Mouse (Mus musculus) forebrain, embryonic 10.5 days (tissue): ENCODE measurements around the gene Gm47791. TPM values are rescaled to one million over a fixed set of nuclear protein-coding genes. Genes with fewer than 3 reads are reported as not detected.
A peak's percentile ranks its signal among the peaks of the same experiment; 100 is the strongest.

Source experiments
- DNase-seq: peaks from one replicate; pipeline ENCODE4 v3.0.0-alpha.2; 2017; ENCODE audit warnings: low spot score; ENCODE audit errors: extremely low spot score
- H3K27ac ChIP-seq: fragments of 300-500 bp; sonication (generic); 2 replicates; pipeline ENCODE4 v1.5.1; 2016; ENCODE audit warnings: mild to moderate bottlenecking
- H3K27me3 ChIP-seq: fragments of 300-500 bp; sonication (generic); 2 replicates; pipeline ENCODE4 v1.6.1; 2016; ENCODE audit warnings: mild to moderate bottlenecking; ENCODE audit not compliant: poor library complexity, severe bottlenecking
- H3K36me3 ChIP-seq: fragments of 300-500 bp; sonication (generic); replicated peaks from 2 replicates; pipeline ENCODE4 v1.6.1; 2016; ENCODE audit warnings: mild to moderate bottlenecking, moderate library complexity
- H3K4me1 ChIP-seq: fragments of 300-500 bp; sonication (generic); 2 replicates; pipeline ENCODE4 v1.6.1; 2016
- H3K4me3 ChIP-seq: fragments of 300-500 bp; sonication (generic); 2 replicates; pipeline ENCODE4 v1.5.1; 2016; ENCODE audit warnings: mild to moderate bottlenecking, moderate library complexity
- H3K9me3 ChIP-seq: fragments of 300-500 bp; sonication (generic); 2 replicates; pipeline ENCODE4 v1.6.1; 2016; ENCODE audit warnings: mild to moderate bottlenecking, moderate library complexity
- WGBS: fragments of 180-500 bp; shearing (Covaris S2); methylation state at CpG from one replicate; pipeline ENCODE4 v1.1.7; 2016; 5-methylcytosine and 5-hydroxymethylcytosine counted together
- polyA plus RNA-seq: library from polyadenylated mRNA; unstranded; fragments of >200 nt; fragmentation: Nextera tagmentation; extraction: Ambion mirVana; gene quantifications from 2 replicates; pipeline ENCODE4 v1.2.1, GENCODE M21; 2016

Gm47791 gene
- not detected in 2 replicates for polyA plus RNA-seq

DNA sequence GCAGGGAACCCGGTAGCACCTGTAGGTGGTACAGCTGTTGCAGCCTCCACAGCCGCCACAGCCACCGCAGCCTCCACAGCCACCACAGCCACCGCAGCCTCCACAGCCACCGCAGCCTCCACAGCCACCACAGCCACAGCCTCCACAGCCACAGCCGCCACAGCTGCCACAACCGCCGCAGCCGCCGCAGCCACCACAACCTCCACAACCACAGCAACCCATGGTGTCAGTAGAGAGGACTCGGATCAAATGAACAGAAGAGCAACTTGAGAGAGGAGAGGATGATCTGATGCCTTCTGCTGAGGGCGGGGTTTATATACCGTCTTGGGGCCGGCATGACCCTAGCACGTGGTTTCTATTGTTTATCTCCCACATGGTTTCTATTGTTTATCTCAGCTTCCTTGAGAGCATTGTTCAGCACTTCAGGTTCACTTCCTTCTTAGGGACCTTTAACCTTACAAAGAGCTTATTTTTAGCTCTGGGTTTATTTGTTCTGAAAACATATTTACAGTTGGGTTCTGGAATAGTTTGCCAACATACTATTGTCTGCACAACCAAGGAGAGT lies at the start of gene Gm47791:
TSS of gene Gm47791 (minus strand) at position 222 of the 565 bp plus-strand sequence.
- 91% methylated on average over 14 of the region's 15 CpGs for WGBS
- H3K27ac ChIP-seq = no peak within 1 kb of the TSS

DNA sequence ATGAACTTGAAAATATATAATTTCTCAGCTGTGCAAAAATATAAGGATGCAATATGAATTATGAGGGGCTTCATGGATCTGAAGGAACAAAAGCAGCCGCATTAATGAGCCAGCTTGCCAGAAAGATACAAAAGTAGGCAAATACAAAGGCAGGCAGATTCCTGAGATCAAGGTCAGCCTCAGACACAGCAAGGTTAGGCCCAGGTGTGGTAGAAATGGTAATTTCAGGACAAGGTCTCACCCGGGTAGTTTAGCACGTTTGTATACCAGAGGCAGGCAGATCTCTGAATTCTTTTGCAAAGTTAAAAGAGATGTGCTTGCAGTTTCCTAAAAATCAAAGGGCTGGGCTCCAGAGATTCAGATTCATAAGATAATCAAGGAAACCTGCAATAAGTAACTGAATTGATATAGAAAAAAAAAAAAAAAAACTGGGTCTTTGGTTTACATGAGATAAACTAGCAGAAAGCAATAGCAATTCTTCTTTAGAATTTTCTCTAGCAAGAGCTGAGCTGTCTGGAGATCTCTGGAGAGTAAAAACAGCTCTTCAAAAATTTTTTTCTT lies 49.7 kb upstream of the Gm47791 start:
- H3K27ac ChIP-seq = no peak overlapping the region
- WGBS = 80% methylated on average over 3 of the region's 3 CpGs
- no peaks in the 10 kb centered on the region for H3K9me3 ChIP-seq
- no peaks in the 10 kb centered on the region for H3K36me3 ChIP-seq
- H3K4me1 ChIP-seq = peaks cover 7% of the 10 kb centered on the region
- DNase-seq = no peak
- H3K27me3 ChIP-seq = no peaks in the 10 kb centered on the region
- H3K4me3 ChIP-seq = no peak overlapping the region

More for the DNA sequence above, at the start of gene Gm47791:
- no peak for DNase-seq
- Histone ChIP-seq H3K4me1 (no peaks in the 10 kb centered on the region), H3K36me3 (no peaks in the 10 kb centered on the region; the same call in 1 of the 2 replicates), H3K27me3 (no peaks in the 10 kb centered on the region), H3K4me3 (no peak within 1 kb of the TSS), H3K9me3 (no peaks in the 10 kb centered on the region)

DNA sequence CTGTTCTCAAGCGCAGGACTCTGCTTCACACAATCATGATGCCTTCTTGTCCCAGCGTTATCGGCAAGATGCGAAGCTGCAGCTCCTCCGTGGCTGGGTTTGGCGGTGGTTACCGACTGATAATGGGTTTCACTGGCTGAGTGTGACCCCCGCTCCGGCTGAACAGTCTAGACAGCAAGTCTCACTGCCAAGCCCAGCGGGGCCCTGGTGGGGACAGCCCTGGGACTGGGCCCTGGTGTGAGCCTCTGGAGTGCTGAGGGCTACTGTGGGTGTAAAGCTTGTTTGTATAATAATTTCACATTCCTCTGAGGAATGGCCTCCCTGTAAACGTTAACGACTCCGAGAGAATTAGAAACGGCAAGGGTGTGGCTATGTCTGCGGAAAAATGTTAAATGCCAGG lies 49.1 kb upstream of the Gm47791 start:
- H3K27ac ChIP-seq = peak overlapping the region; percentile 31; the same call in 1 of the 2 replicates
- H3K36me3 ChIP-seq = no peaks in the 10 kb centered on the region
- no peak overlapping the region for H3K4me3 ChIP-seq
- no peak for DNase-seq
- WGBS = 84% methylated on average over 15 of the region's 15 CpGs
- no peaks in the 10 kb centered on the region for H3K9me3 ChIP-seq
- no peaks in the 10 kb centered on the region for H3K27me3 ChIP-seq
- H3K4me1 ChIP-seq = peaks cover 7% of the 10 kb centered on the region

DNA sequence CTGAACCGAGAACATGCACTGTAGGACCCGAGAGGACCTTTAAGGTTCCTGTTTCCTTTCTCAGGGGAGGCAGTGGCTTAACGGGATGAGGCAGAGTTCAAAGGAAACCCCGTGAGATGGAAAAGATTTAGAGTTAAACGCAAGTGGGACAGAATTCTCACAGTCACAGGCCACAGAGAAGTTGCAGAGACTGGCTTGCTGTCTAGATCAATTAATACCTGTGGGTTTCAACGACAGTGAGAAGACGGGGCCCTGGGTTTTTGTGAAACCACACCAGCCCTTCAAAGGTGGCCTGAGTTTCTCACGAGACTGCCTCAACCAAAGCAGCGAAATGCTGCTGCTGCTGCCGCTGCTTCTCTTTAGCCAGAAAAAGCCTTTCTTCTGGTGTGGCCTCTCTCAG lies 48.3 kb upstream of the Gm47791 start:
- no peak overlapping the region for H3K4me3 ChIP-seq
- no peaks in the 10 kb centered on the region for H3K9me3 ChIP-seq
- 69% methylated on average over 10 of the region's 10 CpGs for WGBS
- no peaks in the 10 kb centered on the region for H3K36me3 ChIP-seq
- no peak for DNase-seq
- H3K4me1 ChIP-seq = peaks cover 7% of the 10 kb centered on the region
- no peak overlapping the region for H3K27ac ChIP-seq
- H3K27me3 ChIP-seq = no peaks in the 10 kb centered on the region

DNA sequence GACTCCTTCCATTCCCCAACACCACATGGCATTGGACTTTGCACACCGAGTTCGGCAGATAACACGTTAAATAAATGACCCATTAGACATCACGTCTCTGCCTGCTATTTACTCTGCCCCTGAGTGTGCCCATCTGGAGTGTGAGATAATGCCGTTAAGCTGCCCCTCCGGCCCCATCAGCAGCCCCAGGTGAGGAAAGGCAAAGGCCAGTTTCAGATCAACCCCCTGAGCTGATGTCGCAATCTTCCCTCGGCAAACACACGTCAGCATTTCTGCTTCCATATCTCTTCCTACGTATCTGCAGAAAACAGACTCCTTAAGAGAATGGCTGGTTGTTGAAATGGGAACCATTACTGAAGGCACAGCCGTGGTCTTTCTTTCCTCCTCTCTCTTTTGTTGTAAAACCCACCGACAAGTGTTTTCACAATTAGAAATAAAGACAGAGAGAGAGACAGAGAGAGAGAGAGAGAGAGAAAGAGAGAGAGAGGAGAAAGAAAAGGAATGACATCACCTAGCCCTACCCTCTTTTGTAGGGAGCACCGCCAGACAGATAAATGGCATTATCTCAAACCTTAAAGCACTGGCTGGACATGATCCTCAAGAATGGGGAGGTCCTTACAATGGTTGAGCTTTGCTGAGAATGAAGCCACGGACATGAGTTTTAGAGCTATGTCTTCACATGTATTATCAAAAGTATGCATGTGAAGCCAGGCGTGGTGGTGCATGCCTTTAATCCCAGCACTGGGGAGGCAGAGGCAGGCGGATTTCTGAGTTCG lies 45.1 kb upstream of the Gm47791 start:
- Histone ChIP-seq H3K36me3 (no peaks in the 10 kb centered on the region), H3K9me3 (no peaks in the 10 kb centered on the region), H3K27me3 (no peaks in the 10 kb centered on the region), H3K4me1 (peaks cover 7% of the 10 kb centered on the region), H3K27ac (peak overlapping the region; percentile 56; the same call in 1 of the 2 replicates), H3K4me3 (no peak overlapping the region)
- no peak for DNase-seq
- 86% methylated on average over 17 of the region's 17 CpGs for WGBS

DNA sequence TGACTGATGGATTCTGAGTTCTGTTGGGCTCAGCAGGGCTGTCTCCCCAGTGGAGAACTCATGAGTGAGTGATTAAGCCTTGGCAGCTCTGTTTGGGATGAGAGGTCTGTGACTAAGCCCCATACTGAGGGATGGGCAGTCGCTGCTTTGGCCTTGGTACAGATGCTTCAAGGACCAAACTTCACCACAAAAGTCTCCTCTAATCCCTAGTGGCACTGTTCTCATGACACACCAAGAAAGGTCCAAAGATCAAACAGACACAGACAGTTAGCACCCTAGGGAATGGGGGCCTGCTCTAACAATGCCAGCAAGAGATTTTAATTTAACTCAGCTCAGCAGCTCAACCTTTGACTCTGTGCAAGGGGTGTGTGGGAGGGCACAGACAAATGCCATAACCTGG lies 40.7 kb upstream of the Gm47791 start:
- Histone ChIP-seq H3K27me3 (no peaks in the 10 kb centered on the region), H3K4me1 (no peaks in the 10 kb centered on the region), H3K9me3 (no peaks in the 10 kb centered on the region), H3K4me3 (no peak overlapping the region), H3K36me3 (no peaks in the 10 kb centered on the region), H3K27ac (no peak overlapping the region)
- WGBS = 70% methylated on average over 1 of the region's 1 CpGs
- no peak for DNase-seq

DNA sequence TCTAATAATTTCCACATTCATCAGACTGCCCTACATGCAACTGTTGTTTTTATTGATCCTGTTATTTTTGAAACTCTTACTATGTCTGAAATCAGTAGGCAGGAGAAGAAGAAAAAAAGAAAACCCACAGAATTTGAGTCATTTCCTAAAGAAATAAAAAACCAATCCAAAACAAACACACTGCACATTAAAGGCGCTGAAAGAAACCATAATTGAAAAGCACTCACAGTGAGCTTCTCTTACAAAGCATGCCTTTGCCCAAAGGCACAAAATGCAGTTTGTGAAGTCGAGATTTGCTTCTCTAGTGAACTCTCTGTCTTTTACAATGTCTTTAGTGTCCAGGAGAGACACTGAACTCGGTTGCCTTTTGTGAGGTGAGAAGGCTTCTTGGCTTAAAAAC lies 37.5 kb upstream of the Gm47791 start:
- Histone ChIP-seq H3K36me3 (no peaks in the 10 kb centered on the region), H3K4me3 (no peak overlapping the region), H3K4me1 (no peaks in the 10 kb centered on the region), H3K9me3 (no peaks in the 10 kb centered on the region), H3K27ac (no peak overlapping the region), H3K27me3 (no peaks in the 10 kb centered on the region)
- DNase-seq = no peak
- WGBS = 75% methylated on average over 3 of the region's 3 CpGs

DNA sequence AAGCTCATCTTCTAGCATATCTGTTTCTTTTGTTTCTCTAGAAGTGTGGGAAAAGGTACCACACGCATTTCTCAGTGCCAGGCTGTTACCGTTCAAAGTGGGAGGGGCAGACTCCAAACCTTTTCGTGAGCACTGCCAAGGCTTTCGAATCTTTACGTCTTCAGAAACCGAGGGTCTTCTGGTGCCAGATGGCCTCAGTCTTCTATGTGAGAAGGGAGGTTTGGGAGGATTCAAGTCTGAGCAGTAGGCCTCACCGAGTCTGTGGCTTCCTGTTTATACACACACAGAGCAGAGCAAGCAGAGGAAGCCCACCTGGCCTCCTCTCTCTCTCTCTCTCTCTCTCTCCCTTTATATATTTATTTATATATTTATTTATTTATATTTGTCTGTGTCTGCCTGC lies 36.2 kb upstream of the Gm47791 start:
- no peaks in the 10 kb centered on the region for H3K27me3 ChIP-seq
- no peak overlapping the region for H3K4me3 ChIP-seq
- no peak for DNase-seq
- 91% methylated on average over 7 of the region's 7 CpGs for WGBS
- no peaks in the 10 kb centered on the region for H3K9me3 ChIP-seq
- H3K27ac ChIP-seq = no peak overlapping the region
- no peaks in the 10 kb centered on the region for H3K4me1 ChIP-seq
- no peaks in the 10 kb centered on the region for H3K36me3 ChIP-seq

DNA sequence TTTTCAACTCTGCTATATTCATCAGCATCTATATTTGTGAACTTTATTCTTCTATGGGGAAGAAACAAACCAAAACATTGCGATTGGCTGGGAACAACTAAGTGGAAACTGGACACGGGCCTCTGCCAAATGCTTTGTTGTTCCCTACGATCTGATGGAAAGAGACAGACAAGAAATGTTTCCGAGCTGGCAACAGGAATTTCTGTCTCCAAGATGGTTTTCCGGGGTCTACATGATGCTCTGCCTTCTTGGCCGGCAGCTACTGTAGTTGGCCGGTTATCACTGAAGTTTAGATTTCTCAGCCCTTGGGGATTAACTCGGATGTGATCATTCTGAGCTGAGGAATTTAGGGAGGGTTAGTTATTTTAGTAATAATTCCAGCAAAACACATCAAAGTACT lies 35.3 kb upstream of the Gm47791 start:
- H3K27me3 ChIP-seq = no peaks in the 10 kb centered on the region

DNA sequence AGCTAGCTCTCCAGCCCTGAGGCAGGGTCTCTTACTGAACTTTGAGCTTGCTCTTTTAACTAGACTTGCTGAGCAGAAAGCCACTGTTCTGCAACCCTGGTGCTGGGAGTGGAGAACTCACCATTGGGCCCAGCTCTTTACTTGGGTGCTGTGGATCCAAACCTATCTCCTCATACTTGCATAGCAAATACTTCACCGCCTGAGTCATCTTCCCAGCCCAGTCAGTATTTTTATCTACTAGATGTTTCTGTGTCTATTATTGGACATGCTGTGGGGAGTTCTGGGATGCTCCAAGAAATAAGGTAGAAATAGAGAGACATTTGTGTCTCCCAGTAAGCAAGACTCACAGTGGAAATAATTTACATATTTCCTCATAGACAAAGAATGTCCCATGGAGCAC lies 33.0 kb upstream of the Gm47791 start:
- Histone ChIP-seq H3K36me3 (no peaks in the 10 kb centered on the region), H3K27ac (no peak overlapping the region), H3K4me3 (no peak overlapping the region), H3K27me3 (no peaks in the 10 kb centered on the region), H3K9me3 (no peaks in the 10 kb centered on the region), H3K4me1 (no peaks in the 10 kb centered on the region)
- DNase-seq = no peak
- 91% methylated on average over 1 of the region's 1 CpGs for WGBS

More for the DNA sequence above, 35.3 kb upstream of the Gm47791 start:
- no peak overlapping the region for H3K27ac ChIP-seq
- no peaks in the 10 kb centered on the region for H3K36me3 ChIP-seq
- no peak for DNase-seq
- H3K9me3 ChIP-seq = no peaks in the 10 kb centered on the region
- H3K4me1 ChIP-seq = no peaks in the 10 kb centered on the region
- no peak overlapping the region for H3K4me3 ChIP-seq
- WGBS = 95% methylated on average over 8 of the region's 8 CpGs

DNA sequence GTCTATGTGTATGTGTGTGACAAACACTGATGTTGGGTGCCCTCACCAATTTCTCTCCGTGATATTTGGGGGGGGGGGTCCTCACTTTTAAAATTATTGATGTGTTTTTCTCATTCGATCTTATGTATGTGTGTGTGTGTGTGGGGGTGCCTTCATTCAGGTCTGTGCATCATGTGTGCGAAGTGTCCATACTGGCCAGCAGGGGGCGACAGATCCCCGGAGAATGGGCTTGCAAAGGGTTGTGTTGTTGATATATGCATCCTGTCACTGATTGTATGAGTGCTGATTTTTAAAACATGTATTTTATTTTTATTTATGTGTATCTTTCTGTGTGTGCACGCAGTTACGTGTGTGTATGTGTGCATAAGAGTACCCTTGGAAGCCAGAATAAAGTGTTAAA lies 32.6 kb upstream of the Gm47791 start:
- DNase-seq = no peak
- Histone ChIP-seq H3K27ac (no peak overlapping the region), H3K4me3 (no peak overlapping the region), H3K9me3 (no peaks in the 10 kb centered on the region), H3K27me3 (no peaks in the 10 kb centered on the region), H3K4me1 (no peaks in the 10 kb centered on the region), H3K36me3 (no peaks in the 10 kb centered on the region)
- 74% methylated on average over 7 of the region's 7 CpGs for WGBS

DNA sequence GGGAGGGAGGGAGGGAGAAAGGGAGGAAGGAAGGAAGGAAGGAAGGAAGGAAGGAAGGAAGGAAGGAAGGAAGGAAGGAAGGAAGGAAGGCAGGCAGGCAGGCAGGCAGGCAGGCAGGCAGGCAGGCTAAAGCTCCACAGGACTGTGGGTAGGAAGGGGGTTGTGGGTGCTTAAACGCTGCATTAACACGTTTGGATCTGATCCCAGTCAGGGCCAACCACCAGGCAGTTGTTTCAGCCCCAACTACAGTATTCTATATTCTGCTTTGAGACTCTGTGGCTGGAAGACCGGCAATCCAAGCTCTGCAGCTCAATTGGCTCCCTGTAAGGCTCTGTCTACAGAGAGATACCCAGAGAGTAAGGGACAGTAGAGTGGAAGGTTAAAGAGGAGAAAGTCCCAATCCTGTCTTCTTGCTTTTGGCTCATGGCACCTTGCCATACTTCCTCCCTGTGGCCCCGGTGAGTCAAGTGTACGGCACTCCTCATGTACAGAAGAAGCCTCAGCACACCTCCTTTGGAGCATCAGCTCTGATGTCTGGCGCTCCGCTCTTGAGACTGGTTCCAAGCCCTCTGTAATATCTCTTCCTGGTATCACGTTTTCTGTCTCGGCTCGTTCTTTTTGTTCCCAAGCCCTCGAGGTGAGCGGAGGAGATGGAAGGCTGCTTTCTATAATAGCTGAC lies 30.2 kb upstream of the Gm47791 start:
- Histone ChIP-seq H3K27ac (no peak overlapping the region), H3K4me3 (no peak overlapping the region), H3K36me3 (no peaks in the 10 kb centered on the region), H3K27me3 (no peaks in the 10 kb centered on the region), H3K9me3 (no peaks in the 10 kb centered on the region), H3K4me1 (no peaks in the 10 kb centered on the region)
- 92% methylated on average over 12 of the region's 12 CpGs for WGBS
- DNase-seq = no peak

DNA sequence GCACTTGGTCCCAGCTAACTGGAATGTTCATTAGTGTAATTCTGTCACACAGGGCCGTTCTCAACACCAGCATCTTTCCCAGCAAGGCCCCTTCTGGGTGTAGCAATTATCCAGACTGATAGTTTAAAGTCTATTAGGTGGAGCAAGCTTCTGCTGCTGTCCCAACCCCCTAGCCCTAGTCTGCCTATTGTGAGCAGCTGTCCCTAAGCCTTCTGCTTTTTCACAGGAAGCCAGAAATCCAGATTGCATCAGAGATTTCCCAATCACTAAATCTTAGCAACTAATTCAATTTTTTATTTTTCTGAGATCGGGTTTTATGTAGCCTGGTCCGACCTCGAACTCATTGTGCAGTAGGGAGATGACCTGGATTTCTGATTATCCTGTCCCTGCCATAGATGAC lies 27.9 kb upstream of the Gm47791 start:
- no peaks in the 10 kb centered on the region for H3K4me1 ChIP-seq
- no peak overlapping the region for H3K4me3 ChIP-seq
- H3K27me3 ChIP-seq = no peaks in the 10 kb centered on the region
- no peaks in the 10 kb centered on the region for H3K9me3 ChIP-seq
- no peak overlapping the region for H3K27ac ChIP-seq
- DNase-seq = no peak
- WGBS = 87% methylated on average over 4 of the region's 4 CpGs
- H3K36me3 ChIP-seq = no peaks in the 10 kb centered on the region
